In genomic region chr1:133199706-133200105, GRCm38 (mm10) we compare ENCODE assay signal across 15 mouse cellular contexts. TPM values are rescaled to one million over a fixed set of nuclear protein-coding genes. Genes with fewer than 3 reads are reported as not detected.
DNase-seq lines count a peak whose midpoint lies in the region; ATAC-seq and TF ChIP-seq lines count a peak whose summit lies in the region.
"Had no signal": no experiment of that assay in that cellular context is flagged by ENCODE, and none has a peak within 500 bp of the region (broad histone marks: within the 10 kb centered on the region; RNA-seq: fewer than 3 reads in every experiment).

No protein-coding gene starts in this region.

- DNase-seq in forebrain, embryonic 10.5 days (ENCODE audit: extremely low spot score, low spot score) = no peak
- DNase-seq in forebrain, embryonic 11.5 days (ENCODE audit: low spot score) = no peak
- no peak for DNase-seq in midbrain, postnatal 0 days (ENCODE audit: low spot score)
- DNase-seq in gastrocnemius, postnatal 36 days = no peak
- DNase-seq in right cerebral cortex, postnatal 36 days (ENCODE audit: low spot score in 2 of 2) = no peak
- DNase-seq in kidney, postnatal 4 days = no peak
- DNase-seq: cerebellum, adult 18-20 months; gastrocnemius, postnatal 14 days; kidney, postnatal 10 days; layer of hippocampus, postnatal 36 days; liver, embryonic 13.5 days had no signal

- no peak overlapping the region for H3K9ac ChIP-seq in forebrain, embryonic 11.5 days (ENCODE audit: low read length)
- H3K9ac ChIP-seq in forebrain, embryonic 13.5 days = no peak overlapping the region
- 0 out of 2 replicates have a peak overlapping the region, but pooled peaks have one; percentile 3 for H3K9ac ChIP-seq in hindbrain, embryonic 15.5 days
- H3K9ac ChIP-seq in midbrain, postnatal 0 days (replicated peaks; ENCODE audit: low read length, poor library complexity, severe bottlenecking) = 0 out of 2 replicates have a peak overlapping the region, but pooled peaks have one; percentile 29
- H3K9ac ChIP-seq: liver, embryonic 13.5 days had no signal

- peaks cover 79% of the 10 kb centered on the region for H3K4me1 ChIP-seq in forebrain, embryonic 10.5 days
- H3K4me1 ChIP-seq in forebrain, embryonic 11.5 days (replicated peaks; ENCODE audit: control insufficient read depth, insufficient read depth, low read length) = peaks cover 28% of the 10 kb centered on the region
- H3K4me1 ChIP-seq in forebrain, embryonic 13.5 days = peaks cover 61% of the 10 kb centered on the region
- H3K4me1 ChIP-seq in hindbrain, embryonic 15.5 days (replicated peaks) = peaks cover 51% of the 10 kb centered on the region
- H3K4me1 ChIP-seq in midbrain, postnatal 0 days (ENCODE audit: insufficient read depth, low read length) = peaks cover 8% of the 10 kb centered on the region

- 82% methylated on average over 7 of the region's 7 CpGs for WGBS in forebrain, embryonic 10.5 days
- 67% methylated on average over 7 of the region's 7 CpGs for WGBS in forebrain, embryonic 11.5 days
- 50% methylated on average over 7 of the region's 7 CpGs for WGBS in forebrain, embryonic 13.5 days
- 32% methylated on average over 7 of the region's 7 CpGs for WGBS in hindbrain, embryonic 15.5 days
- 36% methylated on average over 7 of the region's 7 CpGs for WGBS in midbrain, postnatal 0 days

- peaks cover 78% of the 10 kb centered on the region for H3K27me3 ChIP-seq in forebrain, embryonic 10.5 days (ENCODE audit: poor library complexity, severe bottlenecking)
- H3K27me3 ChIP-seq in forebrain, embryonic 11.5 days (ENCODE audit: control insufficient read depth, insufficient read depth, low read length) = peaks cover 4% of the 10 kb centered on the region; the same call in 1 of the 2 replicates
- H3K27me3 ChIP-seq in forebrain, embryonic 13.5 days = peaks cover 69% of the 10 kb centered on the region
- no peaks in the 10 kb centered on the region for H3K27me3 ChIP-seq in hindbrain, embryonic 15.5 days
- H3K27me3 ChIP-seq in midbrain, postnatal 0 days (ENCODE audit: insufficient read depth, low read length) = no peaks in the 10 kb centered on the region

- peaks cover 18% of the 10 kb centered on the region for H3K36me3 ChIP-seq in forebrain, embryonic 10.5 days (replicated peaks)
- no peaks in the 10 kb centered on the region for H3K36me3 ChIP-seq in forebrain, embryonic 11.5 days (ENCODE audit: control insufficient read depth, insufficient read depth, low read length)
- no peaks in the 10 kb centered on the region for H3K36me3 ChIP-seq in forebrain, embryonic 13.5 days (ENCODE audit: poor library complexity, severe bottlenecking)
- no peaks in the 10 kb centered on the region for H3K36me3 ChIP-seq in hindbrain, embryonic 15.5 days
- no peaks in the 10 kb centered on the region for H3K36me3 ChIP-seq in midbrain, postnatal 0 days (ENCODE audit: insufficient read depth, low read length)
- H3K36me3 ChIP-seq: limb, embryonic 10.5 days; liver, embryonic 13.5 days had no signal

- ATAC-seq in forebrain, embryonic 11.5 days (replicated peaks; ENCODE audit: low FRiP score) = no peak
- ATAC-seq in forebrain, embryonic 13.5 days = no peak; the same call in 1 of the 2 replicates
- no peak for ATAC-seq in hindbrain, embryonic 15.5 days (ENCODE audit: low FRiP score, low read depth)
- no peak for ATAC-seq in midbrain, postnatal 0 days (ENCODE audit: low FRiP score)
- ATAC-seq: lung, postnatal 0 days had no signal

- H3K4me3 ChIP-seq in forebrain, embryonic 10.5 days = no peak overlapping the region
- H3K4me3 ChIP-seq in forebrain, embryonic 11.5 days (ENCODE audit: low read depth, low read length) = no peak overlapping the region
- no peak overlapping the region for H3K4me3 ChIP-seq in forebrain, embryonic 13.5 days
- no peak overlapping the region for H3K4me3 ChIP-seq in hindbrain, embryonic 15.5 days
- no peak overlapping the region for H3K4me3 ChIP-seq in midbrain, postnatal 0 days (ENCODE audit: low read depth, low read length)
- H3K4me3 ChIP-seq: limb, embryonic 10.5 days; liver, embryonic 13.5 days had no signal

- no peak for TF ChIP-seq CTCF in midbrain, postnatal 0 days (IDR thresholded peaks at IDR 0.05)

- H3K27ac ChIP-seq in forebrain, embryonic 10.5 days = peak overlapping the region; percentile 53
- no peak overlapping the region for H3K27ac ChIP-seq in forebrain, embryonic 11.5 days (ENCODE audit: low read depth, low read length)
- peak overlapping the region; percentile 69 for H3K27ac ChIP-seq in forebrain, embryonic 13.5 days
- H3K27ac ChIP-seq in hindbrain, embryonic 15.5 days (replicated peaks) = peak overlapping the region; percentile 58
- peak overlapping the region; percentile 74 for H3K27ac ChIP-seq in midbrain, postnatal 0 days (ENCODE audit: low read depth, low read length)
- H3K27ac ChIP-seq: limb, embryonic 10.5 days; liver, embryonic 13.5 days had no signal

- no peaks in the 10 kb centered on the region for H3K9me3 ChIP-seq in forebrain, embryonic 10.5 days
- H3K9me3 ChIP-seq in forebrain, embryonic 11.5 days (ENCODE audit: control insufficient read depth, low read length) = no peaks in the 10 kb centered on the region
- no peaks in the 10 kb centered on the region for H3K9me3 ChIP-seq in forebrain, embryonic 13.5 days (replicated peaks)
- H3K9me3 ChIP-seq in hindbrain, embryonic 15.5 days = no peaks in the 10 kb centered on the region
- H3K9me3 ChIP-seq in midbrain, postnatal 0 days (ENCODE audit: low read length) = no peaks in the 10 kb centered on the region
- H3K9me3 ChIP-seq: limb, embryonic 10.5 days; liver, embryonic 13.5 days had no signal

- intact Hi-C loops in gastrocnemius, postnatal 36 days (cut with DNase I) = no loop called here

- no peak overlapping the region for H3K4me2 ChIP-seq in forebrain, embryonic 11.5 days (ENCODE audit: low read depth, low read length, severe bottlenecking)
- H3K4me2 ChIP-seq in forebrain, embryonic 13.5 days = peak overlapping the region; percentile 25; the same call in 1 of the 2 replicates
- H3K4me2 ChIP-seq in hindbrain, embryonic 15.5 days = no peak overlapping the region
- H3K4me2 ChIP-seq in midbrain, postnatal 0 days (ENCODE audit: low read depth, low read length, poor library complexity, severe bottlenecking) = no peak overlapping the region
- H3K4me2 ChIP-seq: liver, embryonic 13.5 days had no signal

RNA-seq across cellular contexts. Expression of gene Plekha6, which starts 35.7 kb away (rescaled TPM):
- 9.0 and 9.9 TPM in 2 replicates for polyA plus RNA-seq in forebrain, embryonic 10.5 days (2016; fragmentation: Nextera tagmentation; extraction: Ambion mirVana)
- 16.2 and 18.8 TPM in 2 replicates for polyA plus RNA-seq in forebrain, embryonic 11.5 days (2014; fragmentation: Nextera tagmentation; extraction: Ambion mirVana)
- 13.5 and 14.9 TPM in 2 replicates for polyA plus RNA-seq in forebrain, embryonic 13.5 days (2015; fragmentation: Nextera tagmentation; extraction: Ambion mirVana)
- 17.2 and 19.9 TPM in 2 replicates for polyA plus RNA-seq in hindbrain, embryonic 15.5 days (2015; fragmentation: Nextera tagmentation; extraction: Ambion mirVana)
- total RNA-seq in midbrain, postnatal 0 days (2014; rRNA removed) = 49.3 and 52.2 TPM in 2 replicates
- 9.4 and 11.9 TPM in 2 replicates for polyA plus RNA-seq in midbrain, postnatal 0 days (2015; fragmentation: Nextera tagmentation; extraction: Ambion mirVana)
- 10 to 100 TPM in 1 of 2 experiments, 1 to 10 TPM in 1; 6.7 to 11.5 TPM for total RNA-seq in gastrocnemius, postnatal 36 days (2021)

Comparison
In these comparisons a context has a peak if more than half of its experiments do, and no peak if none do; other contexts are left out.
1. H3K9ac ChIP-seq: peak in hindbrain, embryonic 15.5 days (single experiment) and midbrain, postnatal 0 days (single experiment); none in forebrain, embryonic 11.5 days (single experiment) and forebrain, embryonic 13.5 days (single experiment).